Mouse (Mus musculus) brain, embryonic 14.5 days (tissue): ENCODE data around the gene Wdr61. TPM values are rescaled to one million over a fixed set of nuclear protein-coding genes. Genes with fewer than 3 reads are reported as not detected.
A peak's percentile ranks its signal among the peaks of the same experiment; 100 is the strongest.

ENCODE experiments used
- DNase-seq: peaks from one replicate; pipeline ENCODE4 v3.0.0-alpha.2; 2011; ENCODE audit warnings: low read depth
- CTCF ChIP-seq: fragments of 200-500 bp; IDR thresholded peaks from 2 replicates; pipeline ENCODE4 v1.5.1; 2012; ENCODE audit warnings: inconsistent platforms, mild to moderate bottlenecking, moderate library complexity, borderline replicate concordance; ENCODE audit not compliant: insufficient read depth, insufficient read length; ENCODE audit errors: extremely low read depth
- POLR2A ChIP-seq: fragments of 200-500 bp; IDR thresholded peaks from 2 replicates; pipeline ENCODE4 v1.6.1; 2012; ENCODE audit warnings: mild to moderate bottlenecking, inconsistent platforms, borderline replicate concordance; ENCODE audit not compliant: poor library complexity, insufficient read depth, insufficient read length, severe bottlenecking; ENCODE audit errors: extremely low read depth
- polyA plus RNA-seq: library from polyadenylated mRNA; depleted of rRNA; stranded (reverse); fragments of >200 nt; gene quantifications from 2 replicates; pipeline ENCODE4 v1.2.3, GENCODE M21; 2012; rRNA removed

Gene Wdr61
- polyA plus RNA-seq, 1 experiment = 65.1 TPM

DNA sequence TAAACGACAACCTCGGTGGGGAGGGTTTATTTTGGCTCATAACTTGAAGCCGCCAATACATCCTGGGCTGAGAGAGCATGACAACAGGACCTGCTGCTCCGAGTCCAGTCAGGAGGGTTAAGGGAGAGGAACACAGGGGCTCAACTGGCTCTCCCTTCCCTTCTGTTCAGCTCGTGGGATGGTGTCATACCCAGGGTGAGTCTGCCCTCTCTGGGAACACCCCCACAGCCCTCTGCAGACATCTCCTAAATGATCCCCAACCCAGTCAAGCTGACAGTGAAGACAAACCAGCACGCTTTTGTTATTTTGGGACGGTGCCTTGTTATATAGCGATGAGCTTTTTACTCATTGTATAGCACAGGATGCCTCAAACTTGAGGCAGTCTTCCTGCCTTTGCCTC is 44.9 kb downstream of the Wdr61 start:
- DNase-seq = no peak
- TF ChIP-seq CTCF (no peak), POLR2A (no peak)

DNA sequence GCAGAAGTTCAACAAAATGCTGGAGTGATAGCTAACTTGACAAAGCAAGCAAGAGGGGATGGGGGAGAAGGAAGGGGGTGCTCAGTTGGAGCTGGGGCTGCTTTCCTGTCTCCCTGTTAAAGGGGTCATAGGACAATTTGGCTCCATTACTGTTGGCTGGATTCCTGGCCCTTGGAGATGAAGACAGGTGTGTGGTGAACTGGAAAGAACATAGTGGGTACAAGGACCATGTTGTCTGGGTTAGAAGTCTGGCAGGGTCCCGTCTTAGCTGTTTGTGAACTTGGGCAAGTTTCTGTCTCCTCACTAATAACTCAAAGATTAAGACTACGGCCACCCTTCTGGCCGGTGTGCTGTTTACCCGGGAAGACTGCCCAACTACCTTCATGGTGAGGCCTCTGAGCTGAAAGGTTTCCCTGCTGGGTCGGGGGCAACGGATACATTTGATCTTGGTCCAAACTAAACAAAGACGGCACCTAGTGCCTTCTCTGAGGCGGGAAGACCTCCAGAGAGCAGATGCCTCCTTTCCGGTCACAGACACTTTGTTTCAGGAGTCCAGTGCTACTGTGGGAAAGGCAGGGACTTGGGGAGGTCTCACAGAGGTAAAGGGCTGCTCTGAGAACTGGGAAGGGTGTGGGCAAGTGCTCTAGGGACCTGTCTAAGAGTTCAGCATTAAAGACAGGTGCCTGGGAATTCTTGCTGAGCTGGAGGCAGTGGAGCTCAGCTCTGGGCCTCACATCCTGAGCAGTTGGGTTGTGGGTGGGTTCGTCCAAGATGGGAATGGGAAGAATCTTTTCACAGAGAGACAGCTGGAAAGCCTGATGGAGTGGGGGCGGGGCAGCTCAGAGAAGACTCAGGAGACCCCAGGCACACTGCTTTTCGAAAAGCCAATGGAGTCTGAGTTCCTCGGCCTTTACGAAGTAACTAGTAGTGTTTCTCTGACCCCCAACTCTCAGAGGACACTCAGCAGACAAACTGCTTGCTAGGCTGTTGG is 46.8 kb downstream of the Wdr61 start:
- DNase-seq = no peak
- TF ChIP-seq CTCF = no peak
- TF ChIP-seq POLR2A = no peak

DNA sequence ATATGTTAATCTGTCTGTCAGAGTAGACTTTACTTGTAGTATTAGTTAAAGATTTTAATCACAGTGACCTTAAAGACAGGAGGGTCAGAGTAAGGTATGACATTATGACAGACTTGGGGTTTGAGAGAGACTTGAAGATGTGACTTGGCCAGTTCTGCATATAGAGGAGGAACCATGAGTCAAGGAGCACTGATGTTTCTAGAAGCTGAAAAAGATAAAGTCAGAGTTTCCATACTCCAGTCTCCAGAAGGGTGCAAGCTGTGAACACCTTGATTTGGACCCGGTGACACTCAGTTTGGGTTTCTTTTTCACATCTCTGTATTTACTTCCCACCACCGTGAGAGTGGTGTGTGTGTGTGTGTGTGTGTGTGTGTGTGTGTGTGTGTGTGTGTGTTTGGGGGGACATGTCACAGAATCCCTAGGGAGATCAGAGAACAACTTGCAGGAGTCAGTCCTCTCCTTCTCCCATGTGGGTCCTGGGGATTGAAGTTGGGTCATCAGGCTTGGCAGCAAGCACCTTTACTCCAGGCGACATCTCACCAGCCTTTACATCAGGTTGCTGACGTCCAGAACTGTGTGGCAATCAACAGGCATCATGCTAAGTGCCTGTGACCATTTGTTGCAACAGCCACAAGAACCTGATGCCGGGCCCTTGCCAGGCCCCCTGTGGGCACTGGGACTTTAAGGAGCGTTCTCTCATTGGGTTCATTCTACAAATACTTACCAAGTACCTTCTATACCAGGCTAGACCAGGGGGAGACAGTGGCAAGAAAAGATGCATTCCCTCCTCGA is 50.3 kb downstream of the Wdr61 start:
- TF ChIP-seq POLR2A (no peak), CTCF (no peak)
- DNase-seq = no peak

DNA sequence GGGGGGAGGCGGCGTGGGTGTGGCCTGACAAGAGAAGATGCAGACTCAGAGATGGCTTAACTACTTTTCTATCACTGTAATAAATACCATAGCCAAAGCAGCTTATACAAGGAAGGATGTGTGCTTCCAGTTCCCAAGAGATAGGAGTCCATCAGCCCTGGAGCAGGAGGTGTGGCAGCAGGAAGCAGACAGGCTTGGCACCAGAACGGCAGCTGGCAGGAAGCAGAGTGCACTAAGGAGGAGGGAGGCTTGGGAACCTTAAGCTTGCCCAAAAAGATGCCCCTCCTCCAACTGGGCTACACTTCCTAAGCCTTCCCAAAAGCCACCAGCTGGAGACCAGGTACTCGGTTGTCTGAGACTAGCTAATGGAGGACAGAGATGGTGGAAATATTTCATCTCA is 51.5 kb downstream of the Wdr61 start:
- DNase-seq = peak; percentile 64

DNA sequence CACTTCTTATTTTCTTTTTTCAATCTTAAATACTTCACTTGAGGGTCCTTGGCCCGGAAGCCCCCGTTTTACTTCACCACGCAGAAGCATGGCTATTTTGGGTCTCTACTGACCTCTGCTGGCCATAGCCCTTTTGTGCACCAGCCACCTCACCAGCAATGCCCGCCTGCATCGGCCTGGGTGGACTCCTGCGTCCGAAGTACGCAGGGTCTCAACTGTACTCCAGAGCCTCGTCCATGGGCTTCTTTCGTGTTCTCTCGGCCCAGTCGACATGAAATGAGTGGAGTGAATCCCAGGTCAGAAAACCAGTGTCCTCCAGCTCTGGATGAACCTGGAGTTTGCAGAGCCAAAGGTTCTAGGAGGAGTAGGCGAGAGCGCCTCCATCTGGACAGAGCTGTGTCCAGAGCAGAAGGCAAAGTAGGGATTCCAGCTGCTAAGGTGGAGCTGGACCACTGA is 57.8 kb downstream of the Wdr61 start:
- TF ChIP-seq POLR2A (no peak), CTCF (peak; percentile 89)

More for the DNA sequence above, 51.5 kb downstream of the Wdr61 start:
- TF ChIP-seq CTCF = no peak
- no peak for TF ChIP-seq POLR2A

DNA sequence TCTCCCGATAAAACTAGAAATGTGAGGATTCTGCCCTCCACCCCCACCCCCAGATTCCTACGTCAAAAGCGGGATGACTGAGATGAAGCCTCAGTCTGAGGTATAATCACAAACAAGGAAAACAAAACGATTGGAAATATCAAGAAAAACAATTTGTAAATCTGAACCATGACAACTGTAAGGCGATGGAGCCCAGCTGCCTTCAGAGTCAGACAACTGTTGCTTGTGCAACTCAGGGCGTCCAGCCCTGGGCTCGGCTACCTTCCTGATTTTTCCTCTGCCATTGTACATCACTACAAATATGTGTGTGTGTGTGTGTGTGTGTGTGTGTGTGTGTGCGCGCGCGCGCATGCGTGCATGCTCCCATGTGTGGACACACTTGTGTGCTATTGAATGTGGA is 60.4 kb downstream of the Wdr61 start:
- no peak for DNase-seq
- no peak for TF ChIP-seq POLR2A
- no peak for TF ChIP-seq CTCF

More for the DNA sequence above, 57.8 kb downstream of the Wdr61 start:
- DNase-seq = peak; percentile 84

DNA sequence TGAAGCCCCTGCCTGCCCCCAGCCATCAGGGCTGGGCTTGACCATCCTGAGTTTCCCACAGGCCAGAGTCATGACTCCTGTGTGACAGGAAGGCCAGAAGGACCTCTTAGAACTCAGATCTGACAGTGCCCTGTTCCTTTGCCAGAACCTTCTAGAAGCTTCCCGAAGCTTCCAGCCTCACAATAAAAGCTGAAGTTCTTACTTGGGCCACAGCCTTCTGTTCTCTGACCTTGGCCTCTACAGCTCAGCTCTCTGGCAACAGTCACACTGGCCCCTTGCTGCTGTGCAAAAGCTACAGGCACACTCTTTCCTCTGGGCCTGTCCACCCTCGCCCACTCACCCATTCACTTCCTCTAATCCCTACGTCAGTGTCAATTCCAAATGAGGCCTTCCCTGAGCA is 62.4 kb downstream of the Wdr61 start:
- TF ChIP-seq CTCF = no peak
- TF ChIP-seq POLR2A = no peak
- DNase-seq = no peak

DNA sequence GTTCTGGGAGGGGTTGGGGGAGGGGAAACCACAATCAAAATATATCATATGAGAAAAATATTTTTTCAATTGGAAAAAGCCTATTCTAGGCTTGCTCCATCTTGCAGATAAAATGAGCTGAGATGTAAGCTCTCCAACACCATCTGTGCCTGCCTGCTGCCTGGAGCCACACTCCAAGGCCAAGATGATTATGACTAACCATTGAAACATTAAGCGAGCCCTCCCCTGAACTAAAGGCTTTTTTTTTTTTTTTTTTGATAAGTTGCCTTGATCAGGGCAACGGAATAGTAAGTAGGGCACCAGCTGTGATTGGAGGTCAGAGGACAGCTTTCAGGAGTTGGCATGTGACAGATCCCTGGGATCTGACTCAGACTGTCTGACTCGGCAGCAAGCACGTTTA is 65.9 kb downstream of the Wdr61 start:
- DNase-seq = peak; percentile 49

DNA sequence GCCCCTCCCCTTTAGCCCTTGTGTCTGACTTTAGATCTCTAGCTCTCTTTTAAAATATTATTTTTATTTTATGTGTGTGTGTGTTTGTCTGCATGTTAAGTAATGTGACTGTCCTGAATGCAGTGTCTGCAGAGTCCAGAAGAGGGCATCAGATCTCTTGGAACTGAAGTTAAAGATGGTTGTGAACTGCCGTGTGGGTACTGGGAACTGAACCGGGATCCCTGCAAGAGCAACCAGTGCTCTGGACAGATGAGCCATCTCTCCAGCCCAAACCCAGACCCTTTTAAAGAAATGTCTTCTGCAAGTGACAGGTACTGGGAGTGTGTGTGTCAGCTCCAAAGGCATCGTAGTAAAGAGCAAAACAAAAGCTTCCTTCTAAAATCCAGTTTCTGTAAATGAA is 68.2 kb downstream of the Wdr61 start:
- TF ChIP-seq POLR2A (no peak), CTCF (no peak)
- DNase-seq = no peak

More for the DNA sequence above, 65.9 kb downstream of the Wdr61 start:
- TF ChIP-seq CTCF (no peak), POLR2A (no peak)

Other genes with a start within 250 kb of the Wdr61 start
- gene Dmxl2, start 232.9 kb downstream of the Wdr61 start, polyA plus RNA-seq = 52.9 and 60.4 TPM in 2 replicates
- 0.11 and 0.19 TPM in 2 replicates for gene Sh2d7, start 195.5 kb downstream of the Wdr61 start, polyA plus RNA-seq
- gene Cib2, start 174.3 kb downstream of the Wdr61 start, polyA plus RNA-seq = 24.7 and 28.2 TPM in 2 replicates
- gene Idh3a, start 148.2 kb downstream of the Wdr61 start, polyA plus RNA-seq = 75.5 and 82.6 TPM in 2 replicates
- 14.8 and 16.3 TPM in 2 replicates for gene Acsbg1, start 72.6 kb downstream of the Wdr61 start, polyA plus RNA-seq
- 6.3 and 7.3 TPM in 2 replicates for gene Dnaja4, start 35.6 kb downstream of the Wdr61 start, polyA plus RNA-seq
- gene Crabp1, start 30.2 kb upstream of the Wdr61 start, polyA plus RNA-seq = 112 and 168 TPM in 2 replicates
- 56.2 and 56.4 TPM in 2 replicates for gene Ireb2, start 129.3 kb upstream of the Wdr61 start, polyA plus RNA-seq
- gene Hykk, start 182.8 kb upstream of the Wdr61 start, polyA plus RNA-seq = 0.93 and 1.8 TPM in 2 replicates
- 190 and 217 TPM in 2 replicates for gene Psma4, start 216.3 kb upstream of the Wdr61 start, polyA plus RNA-seq
- 0.11 and 0.19 TPM in 2 replicates for gene AY074887, start 216.5 kb upstream of the Wdr61 start, polyA plus RNA-seq
- gene Chrna5, start 246.4 kb upstream of the Wdr61 start, polyA plus RNA-seq = 2.3 and 4.6 TPM in 2 replicates